Mouse (Mus musculus) MEL (cell line): ENCODE results near the gene Kdr. TPM values are rescaled to one million over a fixed set of nuclear protein-coding genes. Genes with fewer than 3 reads are reported as not detected.

Experiments used
- DNase-seq: peaks from one replicate; pipeline ENCODE4 v3.0.0; 2011; ENCODE audit warnings: low read depth, low spot score
- H3K27ac ChIP-seq: 2 replicates; pipeline ENCODE4 v1.5.1; 2012; ENCODE audit warnings: low read depth, mild to moderate bottlenecking, control low read depth, low read length, moderate library complexity; ENCODE audit not compliant: control insufficient read depth
- H3K27me3 ChIP-seq, 2 experiments: fragments of 150-350 bp in 1 of 2; sonication (generic) in 1 of 2; 2 replicates each; pipeline ENCODE4 v1.6.1; 2012; ENCODE audit warnings: low read length in 2 of 2, mild to moderate bottlenecking in 2 of 2, improper control_type of control experiment in 1 of 2, moderate library complexity in 1 of 2; ENCODE audit not compliant: insufficient read depth in 2 of 2, control insufficient read depth in 1 of 2
- H3K36me3 ChIP-seq, 2 experiments: 2 replicates each; pipeline ENCODE4 v1.6.1; 2012 to 2014; ENCODE audit warnings: low read length in 2 of 2, improper control_type of control experiment in 1 of 2, inconsistent platforms in 1 of 2, mild to moderate bottlenecking in 1 of 2; ENCODE audit not compliant: insufficient read depth in 2 of 2, control insufficient read depth in 1 of 2
- H3K4me1 ChIP-seq, 2 experiments: fragments of 150-350 bp in 1 of 2; sonication (generic) in 1 of 2; 2 replicates each; pipeline ENCODE4 v1.6.1; 2012; ENCODE audit warnings: low read length in 2 of 2, improper control_type of control experiment in 1 of 2, mild to moderate bottlenecking in 1 of 2; ENCODE audit not compliant: insufficient read depth in 2 of 2, control insufficient read depth in 1 of 2
- H3K4me3 ChIP-seq, 2 experiments: fragments of 150-350 bp in 1 of 2; sonication (generic) in 1 of 2; 2 replicates each; pipeline ENCODE4 v1.5.1; 2012; ENCODE audit warnings: low read depth in 2 of 2, low read length in 2 of 2, mild to moderate bottlenecking in 2 of 2, moderate library complexity in 2 of 2, control low read depth in 1 of 2, improper control_type of control experiment in 1 of 2; ENCODE audit not compliant: control insufficient read depth in 1 of 2, insufficient read depth in 1 of 2
- H3K79me2 ChIP-seq: 2 replicates; pipeline ENCODE4 v1.6.1; 2012; ENCODE audit warnings: mild to moderate bottlenecking, low read length, moderate library complexity; ENCODE audit not compliant: control insufficient read depth, poor library complexity, insufficient read depth
- H3K9ac ChIP-seq: 2 replicates; pipeline ENCODE4 v1.6.1; 2012; ENCODE audit warnings: low read depth, mild to moderate bottlenecking, control low read depth, low read length, moderate library complexity; ENCODE audit not compliant: control insufficient read depth, poor library complexity, severe bottlenecking
- H3K9me3 ChIP-seq: fragments of 150-350 bp; sonication (generic); replicated peaks from 2 replicates; pipeline ENCODE4 v1.6.1; 2012; ENCODE audit warnings: mild to moderate bottlenecking, low read length, improper control_type of control experiment, moderate library complexity; ENCODE audit not compliant: insufficient read depth
- CHD1 ChIP-seq: IDR thresholded peaks from 2 replicates; pipeline ENCODE4 v1.6.1; 2012; ENCODE audit warnings: low read depth, mild to moderate bottlenecking, inconsistent platforms, low read length, improper control_type of control experiment
- CHD2 ChIP-seq: IDR thresholded peaks from 2 replicates; pipeline ENCODE4 v1.6.1; 2011; ENCODE audit warnings: low read length, improper control_type of control experiment
- CTCF ChIP-seq, 3 experiments: IDR thresholded peaks in 2 of 3; conservative IDR thresholded peaks in 1 of 3; 2 replicates each; pipeline ENCODE4 v1.5.1; 2011 to 2012; ENCODE audit warnings: low read length in 3 of 3, low read depth in 2 of 3, mild to moderate bottlenecking in 2 of 3, improper control_type of control experiment in 1 of 3, inconsistent platforms in 1 of 3, mixed read lengths in 1 of 3, moderate library complexity in 1 of 3; ENCODE audit not compliant: control insufficient read depth in 1 of 3, insufficient read depth in 1 of 3, poor library complexity in 1 of 3, severe bottlenecking in 1 of 3
- GABPA ChIP-seq: IDR thresholded peaks from 2 replicates; pipeline ENCODE4 v1.6.1; 2012; ENCODE audit warnings: low read depth, mild to moderate bottlenecking, inconsistent platforms, low read length, improper control_type of control experiment, moderate library complexity
- GATA1 ChIP-seq: IDR thresholded peaks from 2 replicates; pipeline ENCODE4 v1.6.1; 2011; ENCODE audit warnings: low read depth, low read length, improper control_type of control experiment
- HCFC1 ChIP-seq: IDR thresholded peaks from 2 replicates; pipeline ENCODE4 v1.6.1; 2012; ENCODE audit warnings: low read depth, mild to moderate bottlenecking, inconsistent platforms, low read length, improper control_type of control experiment, moderate library complexity
- MEF2A ChIP-seq: IDR thresholded peaks from 2 replicates; pipeline ENCODE4 v1.6.1; 2014; ENCODE audit warnings: low read depth, mild to moderate bottlenecking, inconsistent platforms, low read length, improper control_type of control experiment; ENCODE audit not compliant: poor library complexity, insufficient replicate concordance, severe bottlenecking; ENCODE audit errors: extremely low read depth
- MXI1 ChIP-seq: IDR thresholded peaks from 2 replicates; pipeline ENCODE4 v1.6.1; 2011; ENCODE audit warnings: mild to moderate bottlenecking, low read depth, low read length, improper control_type of control experiment
- POLR2A ChIP-seq, 2 experiments: IDR thresholded peaks; 2 replicates each; pipeline ENCODE4 v1.6.1; 2011 to 2012; ENCODE audit warnings: low read length in 2 of 2, mild to moderate bottlenecking in 2 of 2, control low read depth in 1 of 2, improper control_type of control experiment in 1 of 2, low read depth in 1 of 2, moderate library complexity in 1 of 2; ENCODE audit not compliant: control insufficient read depth in 1 of 2, insufficient read depth in 1 of 2, poor library complexity in 1 of 2
- RAD21 ChIP-seq: IDR thresholded peaks from 2 replicates; pipeline ENCODE4 v1.6.1; 2011; ENCODE audit warnings: mild to moderate bottlenecking, low read depth, low read length, improper control_type of control experiment
- RCOR1 ChIP-seq: IDR thresholded peaks from 2 replicates; pipeline ENCODE4 v1.6.1; 2012; ENCODE audit warnings: low read depth, mild to moderate bottlenecking, inconsistent platforms, low read length, improper control_type of control experiment
- TAL1 ChIP-seq: IDR thresholded peaks from 2 replicates; pipeline ENCODE4 v1.6.1; 2012; ENCODE audit warnings: mild to moderate bottlenecking, inconsistent platforms, low read length, moderate library complexity, mixed read lengths
- TCF12 ChIP-seq: IDR thresholded peaks from 2 replicates; pipeline ENCODE4 v1.6.1; 2014; ENCODE audit warnings: low read depth, mild to moderate bottlenecking, inconsistent platforms, low read length, improper control_type of control experiment, moderate library complexity
- USF1 ChIP-seq: IDR thresholded peaks from 2 replicates; pipeline ENCODE4 v1.6.1; 2014; ENCODE audit warnings: low read depth, mild to moderate bottlenecking, inconsistent platforms, low read length, improper control_type of control experiment, moderate library complexity
- ZMIZ1 ChIP-seq: IDR thresholded peaks from 2 replicates; pipeline ENCODE4 v1.6.1; 2012; ENCODE audit warnings: low read depth, mild to moderate bottlenecking, inconsistent platforms, low read length, improper control_type of control experiment, moderate library complexity
- ZNF384 ChIP-seq: IDR thresholded peaks from 2 replicates; pipeline ENCODE4 v1.6.1; 2012; ENCODE audit warnings: low read depth, mild to moderate bottlenecking, inconsistent platforms, low read length, improper control_type of control experiment
- polyA plus RNA-seq, 2 experiments: library from polyadenylated mRNA; stranded (reverse) in 1 of 2; unstranded in 1 of 2; fragments of >175 nt in 1 of 2; fragments of >200 nt in 1 of 2; gene quantifications; 2 replicates each; pipeline versions ENCODE4 v1.2.1 to v1.2.4; 2012; ENCODE audit warnings: low replicate concordance in 2 of 2, low read depth in 1 of 2; ENCODE audit not compliant: insufficient read length in 2 of 2, insufficient read depth in 1 of 2, missing spikeins in 1 of 2
- total RNA-seq: library from RNA; depleted of rRNA; stranded (reverse); fragments of 300-350 nt; gene quantifications from 2 replicates; pipeline ENCODE4 v1.2.3, GENCODE M21; 2012

Gene Kdr
- total and polyA plus RNA-seq, 3 experiments, result 0.06 TPM; not detected in 2

- H3K36me3 ChIP-seq, result no peaks in the 10 kb centered on the region
- no peaks in the 10 kb centered on the region for H3K79me2 ChIP-seq
- no peaks in the 10 kb centered on the region for H3K9me3 ChIP-seq
- H3K4me3 ChIP-seq, result no peak overlapping the region
- DNase-seq, result no peak
- TF ChIP-seq HCFC1, result no peak
- TF ChIP-seq CHD2, result no peak
- no peak for TF ChIP-seq ZNF384
- TF ChIP-seq TCF12, result no peak
- no peak for TF ChIP-seq MXI1
- TF ChIP-seq USF1, result no peak
- TF ChIP-seq TAL1, result no peak
- TF ChIP-seq MEF2A, result no peak
- H3K4me1 ChIP-seq, result no peaks in the 10 kb centered on the region
- peaks cover 4% of the 10 kb centered on the region in 2 experiments for H3K27me3 ChIP-seq
- no peak overlapping the region for H3K9ac ChIP-seq
- no peak overlapping the region for H3K27ac ChIP-seq
These were observed 24.0 kb downstream of the Kdr start for GRCm38 (mm10) chr5:75954218-75954617.

- H3K9me3 ChIP-seq, result no peaks in the 10 kb centered on the region
- DNase-seq, result no peak
- H3K9ac ChIP-seq, result no peak overlapping the region
- no peaks in the 10 kb centered on the region for H3K79me2 ChIP-seq
- peaks cover 4 to 10% of the 10 kb centered on the region in 2 experiments for H3K27me3 ChIP-seq
- TF ChIP-seq RAD21 (no peak), GABPA (no peak), TCF12 (no peak), GATA1 (no peak), CTCF (IDR thresholded peaks at IDR 0.05 in 2 of 3, conservative IDR thresholded peaks at IDR 0.05 in 1 of 3; ENCODE audit: control insufficient read depth in 1 of 3, insufficient read depth in 1 of 3, low read depth in 2 of 3, low read length in 3 of 3, poor library complexity in 1 of 3, severe bottlenecking in 1 of 3) (no peak), POLR2A (IDR thresholded peaks at IDR 0.05; ENCODE audit: control insufficient read depth in 1 of 2, insufficient read depth in 1 of 2, low read depth in 1 of 2, low read length in 2 of 2, poor library complexity in 1 of 2) (no peak)
- no peaks in the 10 kb centered on the region for H3K36me3 ChIP-seq
- no peak overlapping the region for H3K4me3 ChIP-seq
- H3K27ac ChIP-seq, result no peak overlapping the region
- H3K4me1 ChIP-seq, result no peaks in the 10 kb centered on the region
These were observed 26.0 kb downstream of the Kdr start for GRCm38 (mm10) chr5:75952131-75952795.

GRCm38 (mm10) chr5:75950866-75951265 lies 27.4 kb downstream of the Kdr start:
- DNase-seq, result no peak
- no peak overlapping the region for H3K4me3 ChIP-seq
- no peaks in the 10 kb centered on the region for H3K9me3 ChIP-seq
- TF ChIP-seq GATA1 (no peak), CHD1 (no peak), CTCF (IDR thresholded peaks at IDR 0.05 in 2 of 3, conservative IDR thresholded peaks at IDR 0.05 in 1 of 3; ENCODE audit: control insufficient read depth in 1 of 3, insufficient read depth in 1 of 3, low read depth in 2 of 3, low read length in 3 of 3, poor library complexity in 1 of 3, severe bottlenecking in 1 of 3) (no peak), ZMIZ1 (no peak), ZNF384 (no peak), RCOR1 (no peak)
- no peaks in the 10 kb centered on the region for H3K79me2 ChIP-seq
- H3K36me3 ChIP-seq, result no peaks in the 10 kb centered on the region
- no peaks in the 10 kb centered on the region for H3K4me1 ChIP-seq
- no peak overlapping the region for H3K9ac ChIP-seq
- H3K27me3 ChIP-seq, result peaks cover 4 to 15% of the 10 kb centered on the region in 2 experiments
- H3K27ac ChIP-seq, result no peak overlapping the region
